Mouse (Mus musculus) cerebellum, adult 2 months (tissue): ENCODE data around the gene Prkcb. TPM values are rescaled to one million over a fixed set of nuclear protein-coding genes. Genes with fewer than 3 reads are reported as not detected.

ENCODE experiments used
- DNase-seq, 2 experiments: peaks; one replicate each; pipeline ENCODE4 v3.0.0; 2021
- H3K27ac ChIP-seq: fragments of 200-500 bp; 2 replicates; pipeline ENCODE4 v1.5.1; 2012; ENCODE audit warnings: low read length, control low read depth, inconsistent platforms; ENCODE audit not compliant: insufficient read depth
- H3K27me3 ChIP-seq: fragments of 200-500 bp; 2 replicates; pipeline ENCODE4 v1.6.1; 2012; ENCODE audit warnings: inconsistent platforms, mild to moderate bottlenecking, low read length, moderate library complexity; ENCODE audit not compliant: control insufficient read depth, insufficient read depth
- H3K4me1 ChIP-seq: fragments of 200-500 bp; 2 replicates; pipeline ENCODE4 v1.6.1; 2011; ENCODE audit warnings: low read length; ENCODE audit not compliant: control insufficient read depth, insufficient read depth
- H3K4me3 ChIP-seq: fragments of 200-500 bp; replicated peaks from 2 replicates; pipeline ENCODE3; 2011; ENCODE audit warnings: mild to moderate bottlenecking, low read depth, low read length, control low read depth; ENCODE audit not compliant: insufficient read depth
- CTCF ChIP-seq: fragments of 200-500 bp; IDR thresholded peaks from 2 replicates; pipeline ENCODE4 v1.5.1; 2011; ENCODE audit warnings: low read depth, mild to moderate bottlenecking, control low read depth, low read length, moderate library complexity, borderline replicate concordance; ENCODE audit not compliant: insufficient read depth
- POLR2A ChIP-seq: fragments of 200-500 bp; IDR thresholded peaks from 2 replicates; pipeline ENCODE4 v1.6.1; 2011; ENCODE audit warnings: low read length, control low read depth, borderline replicate concordance; ENCODE audit not compliant: insufficient read depth
- WGBS: fragments of 180-500 bp; shearing (Covaris S2); methylation state at CpG from one replicate; pipeline ENCODE4 v1.1.7; 2018; 5-methylcytosine and 5-hydroxymethylcytosine counted together
- polyA plus RNA-seq: library from polyadenylated mRNA; depleted of rRNA; stranded (reverse); fragments of >200 nt; gene quantifications from 2 replicates; pipeline ENCODE4 v1.2.3, GENCODE M21; 2012

The Prkcb gene
- polyA plus RNA-seq, 1 experiment = 311 TPM

GRCm38 (mm10) chr7:122294111-122294510, 5.6 kb downstream of the Prkcb start:
- 93% methylated on average over 7 of the region's 7 CpGs for WGBS
- TF ChIP-seq POLR2A = no peak
- Histone ChIP-seq H3K4me1 (peaks cover 35% of the 10 kb centered on the region), H3K27me3 (no peaks in the 10 kb centered on the region), H3K4me3 (no peak overlapping the region), H3K27ac (no peak overlapping the region)
- DNase-seq = no peak

GRCm38 (mm10) chr7:122295363-122295762, 6.8 kb downstream of the Prkcb start:
- DNase-seq = no peak
- TF ChIP-seq CTCF = no peak
- TF ChIP-seq POLR2A = no peak
- Histone ChIP-seq H3K4me1 (peaks cover 39% of the 10 kb centered on the region), H3K4me3 (no peak overlapping the region), H3K27ac (no peak overlapping the region), H3K27me3 (no peaks in the 10 kb centered on the region)
- 72% methylated on average over 4 of the region's 4 CpGs for WGBS

GRCm38 (mm10) chr7:122296331-122296730, 7.8 kb downstream of the Prkcb start:
- Histone ChIP-seq H3K4me1 (peaks cover 44% of the 10 kb centered on the region), H3K27me3 (no peaks in the 10 kb centered on the region), H3K27ac (no peak overlapping the region), H3K4me3 (no peak overlapping the region)
- no peak for DNase-seq
- 85% methylated on average over 1 of the region's 1 CpGs for WGBS
- TF ChIP-seq CTCF (no peak), POLR2A (no peak)

- Histone ChIP-seq H3K4me1 (peaks cover 47% of the 10 kb centered on the region), H3K27ac (no peak overlapping the region), H3K27me3 (no peaks in the 10 kb centered on the region), H3K4me3 (no peak overlapping the region)
- no peak for TF ChIP-seq CTCF
- DNase-seq = no peak
- WGBS = 60% methylated on average over 3 of the region's 3 CpGs
Observed at GRCm38 (mm10) chr7:122296805-122297204, 8.3 kb downstream of the Prkcb start.

GRCm38 (mm10) chr7:122297627-122298026, 9.1 kb downstream of the Prkcb start:
- WGBS = 25% methylated on average over 3 of the region's 3 CpGs
- peaks cover 50% of the 10 kb centered on the region for H3K4me1 ChIP-seq
- H3K4me3 ChIP-seq = no peak overlapping the region
- TF ChIP-seq POLR2A (no peak), CTCF (no peak)
- DNase-seq = no peak
- H3K27ac ChIP-seq = no peak overlapping the region
- no peaks in the 10 kb centered on the region for H3K27me3 ChIP-seq

- Histone ChIP-seq H3K27me3 (no peaks in the 10 kb centered on the region), H3K4me3 (no peak overlapping the region), H3K4me1 (peaks cover 57% of the 10 kb centered on the region), H3K27ac (peak overlapping the region; percentile 38)
- 42% methylated on average over 2 of the region's 2 CpGs for WGBS
- DNase-seq = peak in 1 of 2 experiments; percentile 52
- no peak for TF ChIP-seq CTCF
Observed at GRCm38 (mm10) chr7:122298715-122299114, 10.2 kb downstream of the Prkcb start.

GRCm38 (mm10) chr7:122300538-122300937, 12.0 kb downstream of the Prkcb start:
- Histone ChIP-seq H3K4me3 (no peak overlapping the region), H3K27ac (peak overlapping the region; percentile 42; the same call in 1 of the 2 replicates), H3K4me1 (peaks cover 64% of the 10 kb centered on the region), H3K27me3 (no peaks in the 10 kb centered on the region)
- TF ChIP-seq POLR2A (no peak), CTCF (no peak)
- no peak for DNase-seq
- WGBS = 18% methylated on average over 4 of the region's 4 CpGs

- no peak for TF ChIP-seq CTCF
- no peak for TF ChIP-seq POLR2A
Observed at GRCm38 (mm10) chr7:122302538-122302937, 14.0 kb downstream of the Prkcb start.

More at GRCm38 (mm10) chr7:122302538-122302937, 14.0 kb downstream of the Prkcb start:
- H3K4me3 ChIP-seq = no peak overlapping the region
- peaks cover 54% of the 10 kb centered on the region for H3K4me1 ChIP-seq
- no peaks in the 10 kb centered on the region for H3K27me3 ChIP-seq
- H3K27ac ChIP-seq = peak overlapping the region; percentile 76
- WGBS = 68% methylated on average over 6 of the region's 6 CpGs
- DNase-seq = no peak
